Mouse (Mus musculus) neutrophil, adult 59 days (primary cell): ENCODE measurements around the gene Olfr617. TPM values are rescaled to one million over a fixed set of nuclear protein-coding genes. Genes with fewer than 3 reads are reported as not detected.

Experiments
- total RNA-seq, 2 experiments: library from RNA; stranded (reverse); gene quantifications; 1 replicate in 1 of 2; 2 replicates in 1 of 2; pipeline ENCODE4 v1.2.4; 2023

Olfr617 gene
- not detected for total RNA-seq

GRCm38 (mm10) chr7:103572761-103573160, at the start of gene Olfr617:
TSS of gene Olfr617 (plus strand) at chr7:103573061.

GRCm38 (mm10) chr7:103542617-103543016, 30.2 kb upstream of the Olfr617 start, which contains the start of gene Olfr612:
TSS of gene Olfr612 (minus strand) at chr7:103542717.

GRCm38 (mm10) chr7:103547774-103548173, 25.1 kb upstream of the Olfr617 start, which contains the start of gene Olfr613:
TSS of gene Olfr613 (plus strand) at chr7:103548074.

GRCm38 (mm10) chr7:103555779-103556178, 17.1 kb upstream of the Olfr617 start, which contains the start of gene Olfr615:
TSS of gene Olfr615 (plus strand) at chr7:103556079.

GRCm38 (mm10) chr7:103569043-103569442, 3.8 kb upstream of the Olfr617 start, which contains the start of gene Olfr616:
TSS of gene Olfr616 (minus strand) at chr7:103569143.

GRCm38 (mm10) chr7:103589803-103590202, 16.9 kb downstream of the Olfr617 start, which contains the start of gene Olfr618:
TSS of gene Olfr618 (plus strand) at chr7:103590103.

GRCm38 (mm10) chr7:103600275-103600674, 27.4 kb downstream of the Olfr617 start, which contains the start of gene Olfr619:
TSS of gene Olfr619 (plus strand) at chr7:103600575.

GRCm38 (mm10) chr7:103612434-103612833, 39.6 kb downstream of the Olfr617 start, which contains the start of gene Olfr620:
TSS of gene Olfr620 (minus strand) at chr7:103612534.

Other genes starting within 250 kb of the Olfr617 start
- not detected for gene Olfr598, start 249.5 kb upstream of the Olfr617 start, total RNA-seq
- gene Olfr599, start 237.1 kb upstream of the Olfr617 start, total RNA-seq = not detected
- gene Olfr600, start 223.4 kb upstream of the Olfr617 start, total RNA-seq = not detected
- gene Olfr601, start 210.4 kb upstream of the Olfr617 start, total RNA-seq = not detected
- not detected for gene Olfr603, start 186.9 kb upstream of the Olfr617 start, total RNA-seq
- gene Usp17lc, start 158.0 kb upstream of the Olfr617 start, total RNA-seq = not detected
- gene Olfr605, start 127.6 kb upstream of the Olfr617 start, total RNA-seq = not detected
- not detected for gene Olfr606, start 124.0 kb upstream of the Olfr617 start, total RNA-seq
- gene Olfr607, start 108.9 kb upstream of the Olfr617 start, total RNA-seq = not detected
- not detected for gene Olfr608, start 103.2 kb upstream of the Olfr617 start, total RNA-seq
- not detected for gene Olfr609, start 75.0 kb upstream of the Olfr617 start, total RNA-seq
- not detected for gene Olfr610, start 60.9 kb upstream of the Olfr617 start, total RNA-seq
- gene Olfr611, start 52.2 kb upstream of the Olfr617 start, total RNA-seq = not detected
- gene Olfr612, start 30.3 kb upstream of the Olfr617 start, total RNA-seq = not detected
- not detected for gene Olfr613, start 25.0 kb upstream of the Olfr617 start, total RNA-seq
- gene Olfr615, start 17.0 kb upstream of the Olfr617 start, total RNA-seq = not detected
- not detected for gene Olfr616, start 3.9 kb upstream of the Olfr617 start, total RNA-seq
- not detected for gene Olfr618, start 17.0 kb downstream of the Olfr617 start, total RNA-seq
- not detected for gene Olfr619, start 27.5 kb downstream of the Olfr617 start, total RNA-seq
- gene Olfr620, start 39.5 kb downstream of the Olfr617 start, total RNA-seq = not detected
- not detected for gene Olfr622, start 69.6 kb downstream of the Olfr617 start, total RNA-seq
- gene Olfr623, start 90.6 kb downstream of the Olfr617 start, total RNA-seq = not detected
- under 1 TPM in 1 of 2 experiments, not detected in 1; 0.07 TPM for gene Olfr624, start 98.1 kb downstream of the Olfr617 start, total RNA-seq
- not detected for gene Olfr625-ps1, start 109.7 kb downstream of the Olfr617 start, total RNA-seq
- not detected for gene Olfr243, start 141.6 kb downstream of the Olfr617 start, total RNA-seq
- gene Olfr628, start 157.3 kb downstream of the Olfr617 start, total RNA-seq = not detected
- not detected for gene Olfr629, start 171.9 kb downstream of the Olfr617 start, total RNA-seq
- not detected for gene Olfr630, start 184.3 kb downstream of the Olfr617 start, total RNA-seq
- gene Olfr69, start 198.5 kb downstream of the Olfr617 start, total RNA-seq = not detected
- gene Olfr68, start 206.6 kb downstream of the Olfr617 start, total RNA-seq = not detected
- not detected for gene Olfr67, start 218.8 kb downstream of the Olfr617 start, total RNA-seq
- gene Hbb-bt, start 240.9 kb downstream of the Olfr617 start, total RNA-seq = 100 to 1,000 TPM; 136 to 209 TPM